Mouse (Mus musculus): ENCODE data around the gene Rnf222.
"Not testable (repeated sequence)": the region's sequence is repeated elsewhere in the genome, so short reads cannot be mapped to it uniquely, and the experiment has no call there.

Gene Rnf222

GRCm38 (mm10) chr11:68914566-68914965 lies 26.2 kb downstream of the Rnf222 start:
- DNase-seq, result no peak

DNA sequence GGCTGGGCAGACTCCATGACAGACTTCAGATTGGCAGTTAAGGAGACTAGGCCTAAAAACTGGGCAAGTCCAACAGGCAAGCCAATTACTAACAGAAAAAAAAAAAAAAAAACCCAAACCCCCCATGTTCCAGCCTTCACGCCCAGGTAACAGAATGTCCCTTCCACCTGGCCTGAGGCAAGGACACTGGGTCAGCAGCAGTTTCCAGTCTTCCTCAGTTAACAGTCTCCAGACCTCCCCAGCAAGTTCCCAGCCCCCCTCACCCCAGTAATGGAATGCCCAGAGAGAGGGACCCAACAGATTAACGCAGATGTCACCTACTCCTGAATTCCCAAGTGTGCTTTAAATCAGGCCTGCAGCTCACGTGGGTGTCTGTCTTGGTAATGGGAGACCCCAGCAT lies 34.8 kb downstream of the Rnf222 start:
- DNase-seq, result no peak

DNA sequence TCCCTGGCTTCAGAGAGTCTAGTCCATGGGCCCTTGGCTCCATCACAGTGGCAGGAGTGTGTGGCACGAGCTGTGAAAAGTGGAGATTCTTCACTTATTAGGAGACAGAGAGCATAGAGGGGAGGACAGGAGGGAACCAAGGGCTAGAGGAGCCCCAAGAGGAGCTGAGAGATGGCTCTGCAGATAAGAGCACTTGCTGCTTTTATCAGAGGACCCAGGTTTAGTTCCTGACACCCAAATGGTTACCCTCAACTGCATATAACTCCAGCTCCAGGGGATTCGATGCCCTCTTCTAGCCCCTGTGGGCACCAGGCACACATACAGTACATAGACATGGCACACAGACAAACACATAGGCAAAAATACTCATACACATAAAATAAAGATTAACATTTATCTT lies 36.4 kb downstream of the Rnf222 start:
- DNase-seq, result no peak

DNA sequence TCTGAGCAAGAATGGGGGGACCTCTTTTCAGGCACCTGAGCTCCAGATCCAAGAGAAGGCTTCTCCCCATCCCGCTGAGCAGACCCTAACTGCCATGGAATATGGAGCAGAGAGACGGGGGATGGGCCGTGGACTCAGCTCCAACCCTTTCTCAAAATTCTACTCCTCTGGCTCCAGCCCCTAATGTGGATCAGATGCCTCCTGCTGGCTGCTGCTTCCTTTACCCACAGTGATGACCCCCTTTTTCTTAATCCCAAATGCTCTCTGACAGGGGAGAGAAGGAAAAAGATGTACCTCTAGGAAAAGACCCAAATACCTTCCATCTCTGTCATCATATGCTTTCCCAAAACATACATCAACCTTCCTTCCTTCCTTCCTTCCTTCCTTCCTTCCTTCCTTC lies 38.6 kb downstream of the Rnf222 start, which contains the start of gene Odf4:
Gene Odf4, minus strand, starts transcription at position 101 of the 400 bp plus-strand sequence.
- DNase-seq, result no peak

DNA sequence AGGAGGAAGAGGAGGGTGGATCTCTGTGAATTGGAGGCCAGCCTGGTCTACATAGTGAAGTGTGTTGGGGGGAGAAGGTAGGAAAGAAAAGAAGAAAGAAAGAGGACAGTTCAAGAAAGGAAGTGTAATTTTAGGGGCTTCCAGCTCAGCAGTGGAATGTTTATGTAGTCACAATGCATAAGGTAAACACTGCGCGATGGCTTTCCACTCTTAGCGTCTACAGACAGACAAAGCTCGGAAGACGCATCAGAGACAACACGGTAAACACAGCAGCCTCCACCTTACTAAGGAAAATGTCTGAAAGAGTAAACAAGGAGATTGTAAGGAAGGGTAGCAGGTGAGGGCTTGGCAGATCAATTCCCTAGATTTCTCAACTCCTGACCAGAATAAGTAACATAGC lies 41.6 kb downstream of the Rnf222 start:
- no peak for DNase-seq

GRCm38 (mm10) chr11:68933885-68934507 lies 45.6 kb downstream of the Rnf222 start:
- no peak for DNase-seq

- DNase-seq, result not testable (repeated sequence)
These were observed 48.6 kb downstream of the Rnf222 start for GRCm38 (mm10) chr11:68936951-68937350.

DNA sequence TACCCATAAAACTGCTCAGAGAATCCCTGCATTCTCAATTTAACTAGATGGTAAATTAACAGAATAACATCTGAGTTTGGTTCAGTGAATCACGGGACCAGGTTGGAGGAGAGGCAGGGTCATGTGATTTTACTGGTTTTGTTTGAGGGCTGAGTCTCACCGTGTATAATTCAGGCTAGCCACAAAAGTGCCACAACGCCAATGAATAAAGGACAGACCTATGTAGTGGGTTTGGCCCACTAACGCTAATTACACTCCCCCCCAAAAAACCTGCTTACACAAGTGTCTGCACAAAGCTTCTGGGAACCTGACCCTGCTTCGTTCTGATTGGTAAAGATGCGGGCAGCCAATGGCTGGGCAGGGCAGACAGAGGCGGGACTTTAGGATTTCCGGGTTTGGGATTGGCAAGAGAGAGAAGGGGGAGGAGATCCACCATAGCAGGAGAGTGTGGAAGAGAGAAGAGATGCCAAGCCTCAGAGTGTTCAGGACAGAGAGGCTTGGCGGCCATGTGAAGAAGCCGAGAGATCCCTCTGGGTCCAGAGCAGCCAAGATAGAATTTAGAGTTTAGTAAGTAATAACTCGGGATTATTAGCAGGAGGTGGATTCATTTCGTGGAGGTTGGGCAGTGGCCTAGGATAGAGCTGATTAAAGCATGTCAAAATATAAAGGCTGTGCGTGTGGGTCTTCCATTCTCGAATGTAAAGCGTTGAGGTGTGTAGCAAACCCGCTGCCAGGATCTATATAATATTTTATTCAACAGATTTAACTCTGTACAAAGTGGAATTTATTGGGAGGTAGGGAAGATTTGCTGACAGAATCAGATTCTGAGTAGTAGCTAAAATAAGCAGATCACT lies 51.3 kb downstream of the Rnf222 start:
- DNase-seq, result peak; percentile 93

DNA sequence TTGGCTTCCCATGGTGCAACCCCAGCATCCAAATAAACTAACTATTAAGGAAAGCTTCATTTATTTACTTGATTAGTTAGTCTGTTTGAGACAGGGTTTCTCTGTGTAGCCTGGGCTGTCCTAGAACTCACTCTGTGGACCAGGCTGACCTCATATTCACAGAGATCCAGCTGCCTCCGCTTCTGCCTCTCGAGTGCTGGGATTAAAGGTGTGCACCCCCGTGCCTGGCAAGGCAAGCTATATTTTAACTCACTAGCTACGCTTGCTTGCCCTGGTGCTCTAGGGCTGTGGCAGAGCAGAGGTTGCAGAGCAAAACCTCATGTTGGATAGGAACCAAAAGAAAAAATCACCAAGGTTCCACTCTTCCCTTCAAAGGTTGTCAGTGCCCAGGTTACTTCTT lies 52.2 kb downstream of the Rnf222 start:
- no peak for DNase-seq

GRCm38 (mm10) chr11:68942731-68943130 lies 54.4 kb downstream of the Rnf222 start:
- no peak for DNase-seq

DNA sequence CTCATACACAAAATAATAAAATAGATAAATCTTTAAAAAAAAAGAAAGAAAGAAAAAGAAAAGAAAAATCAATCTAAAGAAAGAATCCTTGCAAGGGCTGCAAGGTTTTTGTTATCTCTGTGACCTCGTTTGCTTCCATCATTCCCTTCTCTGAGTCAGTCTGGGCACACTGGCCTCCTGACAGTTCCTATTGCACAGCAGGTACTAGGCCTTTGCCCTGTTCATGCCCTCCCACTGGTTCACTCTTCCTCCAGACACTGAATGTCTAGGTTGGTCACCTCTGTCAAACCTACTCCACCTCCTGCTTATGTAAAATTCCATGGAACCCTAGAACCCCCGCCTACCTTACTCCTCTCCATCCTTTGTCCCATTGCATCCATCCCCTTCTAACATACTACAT lies 56.9 kb downstream of the Rnf222 start:
- DNase-seq, result no peak

All from layer of hippocampus, adult 9-11 months (tissue).